ENCODE assay signal across 23 mouse cellular contexts in genomic region chr9:34665361-34666129, GRCm38 (mm10).
DNase-seq lines count a peak whose midpoint lies in the region; ATAC-seq and TF ChIP-seq lines count a peak whose summit lies in the region.
"Had no signal": no experiment of that assay in that cellular context is flagged by ENCODE, and none has a peak within 500 bp of the region (broad histone marks: within the 10 kb centered on the region; RNA-seq: fewer than 3 reads in every experiment).

No protein-coding gene starts in this region.

- H3K4me1 ChIP-seq in heart, embryonic 11.5 days (ENCODE audit: control insufficient read depth, insufficient read depth, low read length): no peaks in the 10 kb centered on the region
- H3K4me1 ChIP-seq: embryonic facial prominence, embryonic 13.5 days; liver, embryonic 15.5 days had no signal

- peak; percentile 55 for DNase-seq in heart, adult 11 months
- no peak for DNase-seq in layer of hippocampus, adult 2 months (ENCODE audit: low spot score in 2 of 2)
- no peak for DNase-seq in layer of hippocampus, postnatal 10 days (ENCODE audit: low spot score in 2 of 2)
- peak; percentile 8 for DNase-seq in lung, postnatal 10 days
- no peak for DNase-seq in lung, postnatal 36 days
- DNase-seq: adrenal gland, postnatal 25 days; B cell, adult 2 months; cerebellum, adult 18-20 months; gastrocnemius, postnatal 10 days; right cerebral cortex, postnatal 4 days; thymus, adult 18-20 months; thymus, postnatal 25 days had no signal

- no peak overlapping the region for H3K27ac ChIP-seq in heart, embryonic 11.5 days (ENCODE audit: low read depth, low read length)
- peak overlapping the region; percentile 66 for H3K27ac ChIP-seq in layer of hippocampus, adult 2 months
- H3K27ac ChIP-seq: embryonic facial prominence, embryonic 13.5 days; heart, embryonic 15.5 days; hindbrain, embryonic 12.5 days; kidney, embryonic 15.5 days; left cerebral cortex, adult 2 months; limb, embryonic 12.5 days; liver, embryonic 15.5 days; neural tube, embryonic 13.5 days; stomach, postnatal 0 days had no signal

- TF ChIP-seq CTCF in layer of hippocampus, adult 2 months (conservative IDR thresholded peaks at IDR 0.05): no peak

- WGBS in heart, embryonic 11.5 days (ENCODE audit: insufficient replicate concordance): 76% methylated on average over 15 of the region's 15 CpGs

- no peak overlapping the region for H3K9ac ChIP-seq in heart, embryonic 11.5 days (ENCODE audit: low read depth, low read length)
- H3K9ac ChIP-seq: embryonic facial prominence, embryonic 13.5 days; heart, embryonic 15.5 days; hindbrain, embryonic 12.5 days; kidney, embryonic 15.5 days; limb, embryonic 12.5 days; liver, embryonic 15.5 days; neural tube, embryonic 13.5 days had no signal

- H3K9me3 ChIP-seq in heart, embryonic 11.5 days (replicated peaks; ENCODE audit: control insufficient read depth, low read length): no peaks in the 10 kb centered on the region
- H3K9me3 ChIP-seq: embryonic facial prominence, embryonic 13.5 days; heart, embryonic 15.5 days; hindbrain, embryonic 12.5 days; kidney, embryonic 15.5 days; limb, embryonic 12.5 days; liver, embryonic 15.5 days; neural tube, embryonic 13.5 days had no signal

- H3K27me3 ChIP-seq in heart, embryonic 11.5 days (ENCODE audit: control insufficient read depth, insufficient read depth, low read length): 0 out of 2 replicates have a peak, but pooled peaks cover 3% of the 10 kb centered on the region
- H3K27me3 ChIP-seq: embryonic facial prominence, embryonic 13.5 days; hindbrain, embryonic 12.5 days; kidney, embryonic 15.5 days; limb, embryonic 12.5 days; liver, embryonic 15.5 days had no signal

- no peak for ATAC-seq in heart, embryonic 11.5 days (replicated peaks; ENCODE audit: insufficient number of reproducible peaks, low FRiP score, low TSS enrichment)
- ATAC-seq: intestine, embryonic 16.5 days had no signal

- H3K4me3 ChIP-seq in heart, embryonic 11.5 days (ENCODE audit: low read depth, low read length): no peak overlapping the region
- H3K4me3 ChIP-seq in layer of hippocampus, adult 2 months: no peak overlapping the region
- H3K4me3 ChIP-seq: embryonic facial prominence, embryonic 13.5 days; heart, embryonic 15.5 days; hindbrain, embryonic 12.5 days; kidney, embryonic 15.5 days; left cerebral cortex, adult 2 months; limb, embryonic 12.5 days; liver, embryonic 15.5 days; neural tube, embryonic 13.5 days had no signal

- H3K4me2 ChIP-seq in heart, embryonic 11.5 days: no peak overlapping the region
- H3K4me2 ChIP-seq: embryonic facial prominence, embryonic 13.5 days; heart, embryonic 15.5 days; hindbrain, embryonic 12.5 days; kidney, embryonic 15.5 days; limb, embryonic 12.5 days; liver, embryonic 15.5 days; neural tube, embryonic 13.5 days had no signal

- H3K36me3 ChIP-seq in heart, embryonic 11.5 days (ENCODE audit: control insufficient read depth, insufficient read depth, low read length): no peaks in the 10 kb centered on the region
- H3K36me3 ChIP-seq: embryonic facial prominence, embryonic 13.5 days; heart, embryonic 15.5 days; hindbrain, embryonic 12.5 days; kidney, embryonic 15.5 days; limb, embryonic 12.5 days; liver, embryonic 15.5 days; neural tube, embryonic 13.5 days had no signal

Comparison
In these comparisons a context has a peak if more than half of its experiments do, and no peak if none do; other contexts are left out.
1. DNase-seq: peak in heart, adult 11 months (single experiment) and lung, postnatal 10 days (single experiment); none in layer of hippocampus, adult 2 months (0 of 2), layer of hippocampus, postnatal 10 days (0 of 2) and lung, postnatal 36 days (single experiment).